Mouse (Mus musculus): ENCODE measurements at regions not wholly inside any gene's neighbourhood (a gene's known extent, or its start where the extent isn't known, plus 50 kb on each side); places are given as distances from the start of the nearest gene placed in this dataset.
"Not testable (repeated sequence)": the region's sequence is repeated elsewhere in the genome, so short reads cannot be mapped to it uniquely, and the experiment has no call there.

DNA sequence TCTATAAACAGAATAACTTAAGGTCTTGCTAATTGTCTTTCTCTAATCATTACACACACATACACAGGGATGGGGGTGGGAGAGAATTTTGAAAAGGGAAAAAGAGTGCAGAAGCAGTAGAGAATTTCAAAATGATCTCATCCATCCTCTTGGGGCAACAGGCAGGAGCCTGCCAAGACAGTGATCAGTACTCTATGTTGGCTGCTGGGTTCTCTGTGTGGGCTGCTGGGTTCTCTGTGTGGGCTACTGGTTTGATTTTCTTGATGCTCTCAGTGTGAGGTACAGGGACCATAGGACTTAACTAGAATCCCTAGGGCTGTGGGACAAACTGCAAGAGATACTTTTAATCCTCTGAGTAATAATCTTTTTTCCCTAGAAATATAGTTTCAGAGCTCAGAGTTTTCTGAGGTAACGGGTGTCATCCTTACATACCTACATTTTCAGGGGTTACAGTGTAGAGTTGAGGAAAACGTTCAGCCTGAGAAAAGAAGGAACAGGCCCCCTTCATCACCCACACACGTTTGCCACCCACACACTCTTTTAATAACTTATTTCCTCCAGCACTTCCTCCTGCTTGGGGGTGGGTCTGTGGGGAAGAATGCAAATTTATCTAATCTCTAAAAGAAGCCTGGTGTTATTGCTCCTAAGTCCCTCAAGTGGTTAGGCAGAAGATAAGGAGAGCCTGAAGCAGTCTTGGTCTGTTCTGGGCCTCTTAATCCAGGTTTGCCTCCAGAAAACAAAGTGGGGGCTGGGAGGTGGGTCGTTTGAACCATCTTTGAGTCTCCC, 559.6 kb upstream of the Gm10131 start:
- peak in 1 of 2 experiments; percentile 15 for DNase-seq (ENCODE audit: low spot score in 2 of 2)
- intact Hi-C loops (cut with DNase I) = no loop called here

DNA sequence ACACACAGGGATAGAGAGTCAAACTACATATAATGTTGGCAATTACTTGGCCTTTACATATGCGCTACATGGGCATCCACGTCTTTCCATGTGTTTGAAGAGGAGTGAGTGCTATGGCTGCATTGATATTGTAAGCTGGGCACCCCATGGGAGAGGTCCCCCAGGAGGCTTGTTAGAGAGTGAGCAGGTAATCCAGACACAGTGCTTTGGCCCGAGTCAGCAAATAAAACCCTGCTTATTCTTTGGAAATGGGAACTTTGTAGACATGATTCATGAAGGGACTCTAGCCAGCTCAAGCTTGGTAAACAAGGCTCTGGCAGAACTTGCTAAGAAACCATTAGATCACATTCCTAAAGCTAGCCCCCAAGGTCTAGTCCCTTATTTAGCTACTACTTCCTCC, 557.6 kb upstream of the Gm10131 start:
- intact Hi-C loops (cut with DNase I) = no loop called here
- DNase-seq (ENCODE audit: low spot score in 2 of 2) = no peak

DNA sequence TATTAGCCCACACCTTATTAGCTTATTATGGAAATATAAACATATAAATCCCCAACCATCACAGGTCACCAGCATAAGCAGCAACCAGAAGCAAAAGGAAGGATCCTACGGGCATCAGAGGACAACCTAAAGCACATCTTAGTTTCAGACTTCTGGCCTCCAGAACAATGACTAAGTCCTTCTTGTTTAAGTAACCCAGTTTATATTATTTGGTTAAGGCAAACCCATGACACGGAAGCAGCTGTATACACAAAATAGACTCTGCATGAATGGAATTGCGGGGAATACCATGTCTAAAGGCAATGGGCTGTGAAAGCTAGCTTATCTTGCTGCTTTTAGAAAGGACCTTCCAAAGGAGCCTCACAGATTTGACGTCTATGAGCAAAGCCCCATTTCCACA, 552.9 kb upstream of the Gm10131 start:
- intact Hi-C loops (cut with DNase I) = no loop called here

DNA sequence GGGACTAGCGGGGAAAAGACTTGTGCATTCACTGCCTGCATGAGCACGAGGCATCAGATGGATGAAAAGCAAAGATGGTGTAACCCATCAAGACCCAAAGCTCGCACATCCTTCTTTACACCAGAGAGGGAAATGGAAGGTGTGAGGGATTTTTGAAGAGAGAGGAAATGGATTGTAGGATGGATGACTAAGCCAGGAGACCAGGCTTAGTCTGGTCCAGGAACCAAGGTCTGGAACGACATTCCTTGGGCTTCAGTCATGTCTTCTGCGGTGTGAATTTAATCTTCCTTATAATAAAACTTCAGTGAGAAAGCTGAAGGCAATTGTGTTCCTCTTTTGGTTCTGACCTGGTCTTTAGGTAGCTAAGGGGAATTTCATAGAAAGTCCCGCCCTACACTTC, 551.0 kb upstream of the Gm10131 start:
- intact Hi-C loops (cut with DNase I) = no loop called here
- no peak for DNase-seq (ENCODE audit: low spot score in 2 of 2)

More for the DNA sequence above, 552.9 kb upstream of the Gm10131 start:
- no peak for DNase-seq (ENCODE audit: low spot score in 2 of 2)

DNA sequence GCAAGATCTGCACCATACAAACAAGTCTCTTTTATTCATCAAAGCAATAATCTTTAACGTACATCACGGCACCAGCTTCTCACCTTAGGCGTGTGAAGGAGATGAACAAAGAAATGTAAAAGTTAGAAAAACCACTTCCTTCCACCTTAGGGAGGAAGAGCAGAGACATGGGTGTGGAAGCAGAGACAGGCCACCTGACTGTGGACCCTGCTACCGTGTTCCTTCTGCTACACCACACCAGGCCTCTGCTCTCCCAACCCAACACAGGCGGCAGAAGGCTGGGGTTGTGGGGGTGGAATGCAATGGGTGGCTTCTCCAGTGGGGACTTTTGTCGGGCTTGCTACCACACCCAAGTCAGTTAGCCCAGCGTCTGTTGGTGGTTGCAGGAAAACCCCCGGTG, 540.2 kb upstream of the Gm10131 start:
- intact Hi-C loops (cut with DNase I) = no loop called here
- no peak for DNase-seq (ENCODE audit: low spot score in 2 of 2)

DNA sequence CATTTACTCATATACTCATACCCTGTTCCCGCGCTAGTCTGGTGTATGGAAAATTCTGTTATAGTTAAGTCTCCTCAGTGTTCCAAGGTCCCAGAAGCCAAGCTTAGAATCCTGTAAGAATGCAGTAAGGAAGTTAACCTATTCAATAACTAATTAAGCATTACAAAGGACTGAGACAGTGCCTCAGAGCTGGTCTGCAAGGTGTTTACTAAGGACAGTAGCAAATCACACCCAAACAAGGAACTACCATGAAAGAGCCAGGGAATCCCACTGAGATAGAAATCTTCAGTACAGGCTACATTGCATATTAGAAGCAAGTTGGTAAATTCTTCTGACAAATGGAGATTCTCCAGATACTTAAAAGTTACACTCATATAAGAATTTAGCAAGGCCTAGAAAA, 516.7 kb upstream of the Gm10131 start:
- DNase-seq (ENCODE audit: low spot score in 2 of 2); intact Hi-C loops (cut with DNase I): not testable (repeated sequence)

DNA sequence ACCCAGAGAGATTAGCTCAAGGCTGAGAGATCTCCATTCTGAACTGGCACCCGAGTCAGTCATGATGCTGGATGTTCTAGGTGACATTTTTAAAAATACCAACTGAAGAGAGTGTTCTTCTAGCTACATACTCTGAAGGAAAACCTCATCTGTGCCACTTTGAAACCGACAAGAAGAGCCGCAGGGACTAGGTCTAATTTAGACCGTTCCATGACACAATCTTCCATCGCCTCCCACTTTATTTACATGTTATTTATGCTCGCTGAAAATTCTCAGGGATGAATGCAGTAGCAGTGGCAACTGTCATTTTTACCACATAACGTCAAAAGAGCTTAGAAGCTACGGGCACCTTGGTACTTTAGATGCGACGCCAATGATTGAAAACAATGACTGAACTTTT, 514.1 kb upstream of the Gm10131 start:
- peak; percentile 14 to 59 for DNase-seq (ENCODE audit: low spot score in 2 of 2)
- intact Hi-C loops (cut with DNase I) = no loop called here

DNA sequence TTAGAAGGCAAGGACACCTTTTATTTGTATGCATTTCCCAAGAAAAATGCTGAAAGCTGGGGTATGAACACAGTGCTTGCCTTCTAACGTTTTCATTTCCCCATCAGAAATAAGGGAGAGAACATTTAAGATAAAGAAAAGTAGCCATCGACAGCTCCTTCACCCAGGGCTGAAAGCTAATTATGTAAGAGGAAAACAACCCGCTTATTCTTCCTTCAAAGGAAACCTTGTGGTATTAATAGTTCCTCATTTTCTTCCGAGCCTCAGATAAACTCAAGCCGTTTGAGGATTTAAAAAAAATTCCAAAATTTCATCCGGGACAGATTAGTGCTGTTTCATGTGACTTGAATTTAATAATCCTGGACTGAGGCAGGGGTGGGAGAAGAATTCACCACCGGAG, 512.2 kb upstream of the Gm10131 start:
- intact Hi-C loops (cut with DNase I) = no loop called here
- no peak for DNase-seq (ENCODE audit: low spot score in 2 of 2)

DNA sequence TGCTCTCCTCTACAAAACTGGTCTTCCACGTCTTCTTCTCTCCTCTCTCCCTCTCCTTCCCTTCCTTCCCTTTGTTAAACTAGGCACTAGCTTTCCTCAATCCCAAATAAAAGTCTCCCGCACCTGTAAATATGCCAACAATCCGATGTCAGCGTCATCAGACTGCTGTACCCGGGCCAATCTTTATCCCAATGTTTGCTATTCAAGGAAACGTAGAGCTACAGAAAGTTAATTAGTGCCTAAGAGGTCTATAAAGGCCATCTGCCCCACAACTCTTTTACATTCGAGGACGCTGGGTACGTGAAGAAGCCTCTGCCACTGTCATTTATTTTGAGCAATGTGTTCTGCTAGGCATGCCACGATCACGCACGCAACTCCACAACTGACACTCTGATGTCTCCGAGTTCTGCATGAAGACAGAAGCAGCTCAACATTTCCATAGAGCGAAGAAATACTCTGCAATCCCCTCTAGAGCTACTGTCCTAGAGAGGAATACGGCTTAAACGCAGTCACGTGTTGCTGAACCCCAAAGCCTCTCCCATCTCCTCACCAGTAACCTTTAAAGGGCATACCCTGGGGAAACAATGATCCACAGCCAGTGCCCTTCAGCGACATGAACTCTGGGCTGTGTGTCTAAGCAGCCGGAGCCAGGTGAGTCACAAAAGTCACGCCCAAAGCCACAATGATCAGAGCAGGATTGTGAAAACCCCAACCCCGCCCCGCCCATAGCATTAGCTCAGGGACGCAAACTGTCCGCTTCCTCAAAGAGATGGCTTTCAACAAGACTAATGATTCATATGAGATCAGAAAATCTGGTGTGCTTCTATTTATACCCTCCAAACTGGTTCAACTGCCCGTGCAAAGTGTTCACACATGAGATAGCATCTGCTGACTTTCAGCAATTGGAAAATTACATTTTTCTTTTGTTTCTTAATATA, 510.9 kb upstream of the Gm10131 start:
- intact Hi-C loops (cut with DNase I) = no loop called here
- no peak for DNase-seq (ENCODE audit: low spot score in 2 of 2)

DNA sequence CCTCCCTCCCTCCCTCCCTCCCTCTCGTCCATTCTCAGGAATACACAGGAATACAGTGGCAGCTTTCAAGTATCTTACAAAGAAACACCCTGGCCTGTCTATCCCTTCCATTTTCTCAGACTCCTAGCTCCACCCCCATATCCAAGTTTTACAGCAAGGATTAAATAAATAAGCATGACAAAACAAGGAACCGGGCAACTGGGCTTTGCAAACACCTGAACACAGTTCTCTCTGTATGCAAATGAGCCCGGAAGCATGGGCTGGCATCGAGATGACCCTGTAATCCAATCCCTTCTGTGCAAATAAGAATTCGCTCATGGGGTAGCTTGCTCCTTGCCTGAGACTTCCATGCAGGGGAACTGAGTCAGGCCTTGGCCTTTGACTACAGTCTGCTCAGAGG, 506.5 kb upstream of the Gm10131 start:
- intact Hi-C loops (cut with DNase I) = no loop called here
- DNase-seq (ENCODE audit: low spot score in 2 of 2) = no peak

DNA sequence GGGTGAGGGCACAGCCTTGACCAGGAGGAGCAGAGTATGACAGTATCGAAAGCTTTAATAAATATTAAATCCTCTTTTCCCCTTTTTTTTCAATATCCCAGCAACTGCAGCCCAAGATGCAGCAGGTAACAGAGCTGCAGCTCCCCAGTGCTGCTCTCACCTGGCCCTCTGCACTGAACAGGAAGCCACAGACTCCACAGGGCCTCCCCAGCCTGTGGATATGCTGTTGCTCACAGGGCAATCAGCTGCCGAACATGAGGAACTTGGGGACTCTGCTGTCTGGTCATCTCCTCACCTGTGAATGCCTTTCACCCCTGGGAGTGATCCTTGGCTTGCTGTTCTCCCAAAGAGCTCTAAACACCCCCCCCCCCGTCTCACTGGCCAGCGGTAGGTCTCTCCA, 503.4 kb upstream of the Gm10131 start:
- intact Hi-C loops (cut with DNase I) = no loop called here
- DNase-seq (ENCODE audit: low spot score in 2 of 2) = no peak

DNA sequence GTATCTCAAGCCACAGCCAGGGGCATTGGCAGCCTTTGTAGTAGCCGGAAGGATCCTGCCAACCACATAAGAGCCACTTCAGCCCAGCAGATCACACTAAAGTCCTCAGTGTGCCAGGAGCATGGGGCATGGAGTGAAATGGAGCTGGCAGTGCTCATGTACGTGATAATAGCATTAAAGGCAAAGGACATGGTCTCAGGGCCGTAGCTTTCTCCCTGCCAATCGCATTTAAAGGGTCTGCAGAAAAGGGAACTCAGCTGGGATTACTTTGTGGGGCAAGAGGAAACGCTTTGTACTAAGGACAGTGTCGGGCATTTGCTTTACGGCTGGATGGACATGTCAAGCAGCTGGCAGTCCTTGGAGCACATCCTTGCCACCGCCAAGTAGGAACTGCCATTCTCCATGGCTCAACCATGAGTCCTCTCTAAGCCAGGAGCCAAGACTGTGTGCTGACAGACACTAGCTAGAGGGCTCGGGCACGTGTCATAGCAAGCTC, 502.5 kb upstream of the Gm10131 start:
- intact Hi-C loops (cut with DNase I) = no loop called here
- DNase-seq (ENCODE audit: low spot score in 2 of 2) = no peak

DNA sequence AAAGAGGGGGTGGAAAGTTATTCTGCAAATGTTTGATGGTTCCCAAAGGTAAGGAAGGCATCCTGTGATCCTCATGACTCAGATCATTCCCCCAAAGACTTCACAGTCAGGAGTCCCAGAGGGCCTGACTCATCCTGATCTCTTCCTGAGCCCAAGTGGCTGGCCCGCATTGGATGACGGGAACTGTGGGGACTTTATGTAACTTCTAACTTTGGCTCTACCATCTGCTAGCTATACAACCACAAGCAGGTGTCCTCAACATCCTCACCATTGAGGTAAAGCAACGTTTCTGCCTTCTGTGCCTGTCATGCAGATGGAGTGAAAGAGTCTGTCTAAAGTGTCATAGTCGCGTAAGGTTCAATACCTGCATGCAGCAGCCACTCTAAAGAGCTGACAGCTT, 501.6 kb upstream of the Gm10131 start:
- intact Hi-C loops (cut with DNase I) = no loop called here

DNA sequence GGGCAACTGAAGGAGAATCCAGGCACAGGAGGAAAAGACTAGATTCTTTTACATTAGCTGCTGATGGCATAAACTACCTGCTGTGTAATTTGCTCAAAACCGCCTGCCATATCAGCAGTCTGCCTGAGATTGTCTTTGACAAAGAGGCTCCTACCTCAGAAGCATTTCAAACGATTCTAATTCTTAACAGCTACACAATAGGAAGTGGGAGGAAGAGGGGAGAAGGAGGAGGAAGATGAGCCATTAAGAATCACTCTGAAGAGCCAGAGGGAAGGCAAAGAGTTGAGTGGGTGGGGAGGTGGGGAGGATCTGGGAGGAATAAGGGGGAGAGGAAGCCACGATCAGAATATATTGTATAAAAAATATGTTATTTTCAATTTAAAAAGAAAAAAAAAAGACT, 500.9 kb upstream of the Gm10131 start:
- no peak for DNase-seq (ENCODE audit: low spot score in 2 of 2)
- intact Hi-C loops (cut with DNase I) = no loop called here

More for the DNA sequence above, 501.6 kb upstream of the Gm10131 start:
- peak; percentile 20 to 83 for DNase-seq (ENCODE audit: low spot score in 2 of 2)

DNA sequence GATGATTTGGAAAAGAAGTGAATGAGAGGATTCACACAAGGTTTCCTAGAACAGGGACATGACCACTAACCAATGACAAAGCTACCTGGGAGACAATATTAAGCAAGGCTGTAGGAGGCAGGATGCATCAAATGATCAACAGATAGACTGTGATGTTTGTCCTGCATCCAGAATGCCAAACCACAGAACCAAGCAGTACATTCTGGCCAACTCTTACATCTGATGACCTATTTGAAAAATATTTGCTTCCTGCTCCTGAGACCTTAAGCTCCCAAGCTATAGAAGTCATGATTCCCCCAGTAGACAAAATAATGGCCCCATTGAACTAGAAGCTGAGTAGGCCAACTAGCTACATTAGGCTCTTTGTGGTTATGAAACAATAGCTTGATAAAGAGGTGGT, 498.6 kb upstream of the Gm10131 start:
- intact Hi-C loops (cut with DNase I) = no loop called here
- no peak for DNase-seq (ENCODE audit: low spot score in 2 of 2)

DNA sequence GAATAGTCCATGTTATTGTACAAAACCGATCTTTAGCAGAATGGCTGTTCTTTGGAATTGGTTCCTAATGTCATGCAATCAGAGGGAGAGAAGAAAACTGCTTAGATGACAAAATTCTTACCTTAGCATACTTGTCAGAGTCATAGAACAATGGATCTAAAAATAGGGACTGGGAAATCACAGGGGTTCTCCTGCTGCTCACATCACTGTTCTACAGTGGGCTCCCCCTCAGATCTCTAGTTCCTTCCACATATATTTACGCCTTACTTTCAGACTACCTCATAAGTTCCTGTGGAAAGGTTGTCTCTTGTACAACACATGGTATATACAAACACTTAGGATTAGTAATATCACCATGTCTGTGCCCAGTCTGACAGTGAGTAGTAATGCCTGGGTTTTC, 495.9 kb upstream of the Gm10131 start:
- intact Hi-C loops (cut with DNase I) = no loop called here

DNA sequence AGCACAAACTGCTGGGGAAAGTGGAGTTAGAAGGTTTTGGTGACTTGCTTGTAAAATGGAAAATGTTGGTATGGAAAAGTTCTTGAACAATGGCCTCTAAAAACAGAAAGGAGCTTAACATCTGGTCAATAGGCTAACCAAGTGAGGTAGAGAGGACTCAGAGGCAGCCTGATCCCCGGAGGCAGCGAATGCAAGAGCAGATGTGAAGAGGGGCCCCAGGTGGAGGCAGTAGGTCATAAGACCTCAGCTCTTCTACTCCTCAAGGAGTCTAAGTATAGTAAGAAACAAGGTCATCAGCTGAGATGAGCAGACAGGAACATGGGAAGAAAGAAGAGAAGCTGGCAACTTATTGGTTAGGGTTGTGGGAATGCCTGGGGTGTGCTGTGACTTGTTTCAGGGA, 493.5 kb upstream of the Gm10131 start:
- DNase-seq (ENCODE audit: low spot score in 2 of 2) = no peak
- intact Hi-C loops (cut with DNase I) = no loop called here

More for the DNA sequence above, 495.9 kb upstream of the Gm10131 start:
- DNase-seq (ENCODE audit: low spot score in 2 of 2) = no peak

DNA sequence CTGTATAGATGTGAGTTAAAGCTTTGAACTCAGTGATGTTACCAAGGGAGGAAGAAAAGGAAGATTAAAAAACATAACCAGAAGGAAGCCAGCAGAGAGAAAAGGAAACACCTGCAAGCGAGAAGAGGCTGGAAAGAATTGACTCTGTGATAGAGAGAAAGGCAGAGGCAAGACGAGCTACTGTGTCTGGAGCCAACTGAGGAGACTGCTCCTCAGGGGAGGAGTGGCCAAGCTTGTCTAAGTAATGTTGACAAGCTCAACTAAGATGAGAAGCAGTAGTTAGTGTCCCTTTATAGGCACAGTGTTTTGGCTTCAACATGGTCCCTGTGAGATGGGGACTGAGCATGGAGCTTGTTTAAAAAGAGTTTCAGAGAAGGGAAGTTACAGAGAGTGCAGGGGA, 493.0 kb upstream of the Gm10131 start:
- DNase-seq (ENCODE audit: low spot score in 2 of 2) = no peak
- intact Hi-C loops (cut with DNase I) = no loop called here

DNA sequence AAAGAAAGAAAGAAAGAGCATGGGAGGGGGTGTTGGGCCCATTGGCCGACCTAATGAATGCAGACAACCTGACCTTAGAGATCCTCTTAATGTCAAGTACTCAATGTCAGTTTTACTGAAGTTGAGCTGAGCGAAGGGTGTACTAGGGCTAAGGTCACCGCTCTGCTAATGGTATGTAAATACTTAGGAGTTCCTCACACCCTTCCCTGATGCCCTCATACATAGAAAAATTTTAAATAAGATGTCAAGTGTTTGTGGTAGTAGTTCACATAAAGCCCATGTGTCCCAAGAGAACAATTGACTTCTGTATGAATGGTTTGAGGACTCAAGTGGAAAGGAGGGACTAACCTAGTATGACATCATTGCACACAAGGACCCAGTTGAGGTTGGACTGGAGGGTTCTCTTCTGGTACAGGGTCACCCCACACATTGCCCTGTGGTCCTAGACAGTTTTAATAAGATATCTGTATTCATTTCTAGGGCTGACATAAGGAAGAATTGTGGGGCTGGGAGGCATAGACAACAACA, 490.0 kb upstream of the Gm10131 start:
- no peak for DNase-seq (ENCODE audit: low spot score in 2 of 2)

DNA sequence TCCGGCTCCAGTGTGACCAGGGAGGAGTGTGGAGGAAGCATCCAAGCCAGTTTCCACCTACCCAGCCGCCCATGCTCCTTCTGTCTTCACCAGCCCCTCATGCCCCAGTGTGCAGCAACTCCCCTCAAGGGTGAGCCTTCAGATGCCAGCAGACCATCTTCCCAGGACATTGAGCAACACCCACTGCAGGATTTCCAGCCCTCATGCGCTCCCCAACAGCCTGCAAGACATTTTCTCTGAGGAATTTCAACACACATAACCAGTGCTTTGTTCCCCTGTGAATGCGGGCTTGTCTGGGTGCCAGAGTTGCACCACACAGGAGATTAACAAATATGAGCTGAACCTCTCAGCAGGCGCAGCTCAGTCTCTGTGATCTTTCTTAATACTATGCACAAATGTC, 489.3 kb upstream of the Gm10131 start:
- DNase-seq (ENCODE audit: low spot score in 2 of 2) = peak in 1 of 2 experiments; percentile 23
- intact Hi-C loops (cut with DNase I) = no loop called here

More for the DNA sequence above, 490.0 kb upstream of the Gm10131 start:
- intact Hi-C loops (cut with DNase I) = no loop called here
